Mouse (Mus musculus) hematopoietic stem cell, adult 5-6 weeks (primary cell): Measurements from ENCODE around the gene Tec. TPM values are rescaled to one million over a fixed set of nuclear protein-coding genes. Genes with fewer than 3 reads are reported as not detected.

Experiments used
- ATAC-seq, 2 experiments: fragments of 125-278 bp in 1 of 2; replicated peaks in 1 of 2; 2 replicates each; pipeline ENCODE4 v1.8.0; 2016 to 2017; ENCODE audit warnings: inconsistent platforms in 2 of 2, mild to moderate bottlenecking in 2 of 2, moderate number of reproducible peaks in 2 of 2, low read depth in 1 of 2, moderate TSS enrichment in 1 of 2; ENCODE audit not compliant: low FRiP score in 2 of 2, poor library complexity in 2 of 2, severe bottlenecking in 2 of 2, insufficient read depth in 1 of 2, low TSS enrichment in 1 of 2
- total RNA-seq: library from RNA; stranded (forward); fragments of 172-1452, 232-1000 nt; gene quantifications from 2 replicates; pipeline ENCODE4 v1.2.3, GENCODE M21; 2017

Tec gene
- total RNA-seq, 1 experiment from 2014 or later: 38.2 TPM

- no peak for ATAC-seq
Measured at GRCm38 (mm10) chr5:72743103-72743502, 125.2 kb downstream of the Tec start.

- ATAC-seq: no peak
Measured at GRCm38 (mm10) chr5:72736868-72737267, 131.4 kb downstream of the Tec start.

- ATAC-seq: 0 out of 4 replicates have a peak, but pooled peaks of 1 of the 2 experiments have one; percentile 7
Measured at GRCm38 (mm10) chr5:72736437-72736836, 131.8 kb downstream of the Tec start.

- no peak for ATAC-seq
Measured at GRCm38 (mm10) chr5:72735763-72736162, 132.5 kb downstream of the Tec start.

GRCm38 (mm10) chr5:72732885-72733284, 135.4 kb downstream of the Tec start:
- ATAC-seq: no peak

DNA sequence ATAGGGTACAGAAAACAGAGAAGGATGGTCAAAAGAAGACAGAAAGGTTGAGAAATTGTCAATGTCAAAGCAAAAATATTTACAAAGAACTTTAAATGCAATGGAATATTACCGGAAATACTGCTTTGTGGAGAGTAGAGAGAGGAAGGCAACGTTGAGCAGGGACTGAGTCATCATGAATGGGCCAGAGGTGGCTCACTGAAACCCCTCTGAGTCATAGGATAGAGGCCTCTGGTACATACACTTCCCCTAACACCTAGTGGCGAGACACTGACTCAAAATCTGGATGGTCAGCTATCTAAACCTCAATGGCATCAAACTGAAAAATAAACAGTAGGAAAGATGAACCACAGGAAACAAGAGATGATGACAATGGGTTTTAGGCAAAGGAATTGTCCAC, 142.9 kb downstream of the Tec start:
- no peak for ATAC-seq

- ATAC-seq: 0 out of 4 replicates have a peak, but pooled peaks of 1 of the 2 experiments have one; percentile 30
Measured at GRCm38 (mm10) chr5:72723429-72723828, 144.9 kb downstream of the Tec start.

- no peak for ATAC-seq
Measured at GRCm38 (mm10) chr5:72720587-72720986, 147.7 kb downstream of the Tec start.

- ATAC-seq: peak; percentile 53 to 74; a peak in 3 of 4 replicates
Measured at GRCm38 (mm10) chr5:72710572-72711278, 157.6 kb downstream of the Tec start.

DNA sequence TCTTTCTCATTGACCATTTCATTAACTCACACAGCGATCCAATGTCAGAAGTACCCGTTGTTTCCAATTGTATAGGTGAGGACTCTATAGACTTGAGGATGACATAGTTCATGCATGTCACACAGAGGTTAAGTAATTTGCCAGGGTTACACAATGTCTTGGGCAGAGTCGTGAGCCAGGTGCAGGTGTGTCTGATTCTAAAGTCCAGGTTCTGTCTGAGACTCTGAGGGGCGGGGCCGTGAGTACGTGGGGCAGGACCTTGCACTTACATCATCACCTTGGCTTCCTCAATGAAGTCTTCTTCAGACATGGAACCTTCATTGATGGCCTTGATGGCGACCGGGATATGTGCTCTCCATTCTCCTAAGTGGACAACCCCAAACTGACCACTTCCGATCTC, 158.3 kb downstream of the Tec start:
- peak in 1 of 2 experiments; percentile 21; a peak in 1 of 4 replicates for ATAC-seq

DNA sequence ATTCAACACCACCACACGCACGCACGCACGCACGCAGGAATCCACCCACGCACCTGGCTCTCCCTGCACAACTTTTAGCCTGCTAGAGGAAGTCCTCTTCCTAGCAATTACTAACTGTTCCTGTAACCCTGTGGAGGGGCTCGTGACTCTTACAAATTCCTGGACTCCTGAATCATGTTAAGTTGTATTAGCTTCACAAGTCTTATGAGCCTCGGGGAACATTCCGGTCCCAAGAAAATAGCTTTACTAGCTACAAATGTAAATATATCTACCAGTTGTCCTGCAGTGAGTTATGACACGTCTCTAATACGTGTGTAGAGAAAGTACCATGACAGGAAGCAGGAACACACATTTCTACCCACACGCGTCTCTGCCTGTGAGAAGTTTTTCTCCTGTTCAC, 158.8 kb downstream of the Tec start:
- no peak for ATAC-seq

DNA sequence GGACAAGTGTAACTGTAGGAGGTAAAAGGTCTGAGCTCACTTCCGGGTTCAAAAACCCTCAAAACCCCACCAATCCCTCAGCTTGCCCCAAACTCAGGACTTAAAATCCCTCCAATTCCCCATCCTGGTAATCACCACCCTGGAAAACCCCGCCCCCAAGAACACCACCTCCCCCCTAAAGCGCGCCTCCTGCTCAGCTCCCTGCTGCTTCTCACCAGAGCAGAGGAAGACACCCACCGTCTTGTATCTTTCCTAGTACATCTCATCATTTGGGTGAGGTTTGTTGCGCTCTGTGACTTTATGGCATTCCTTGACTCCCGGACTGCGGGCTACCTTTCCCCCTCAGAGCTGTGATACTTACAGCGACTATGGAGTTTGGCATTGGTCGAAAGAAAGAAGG, 161.6 kb downstream of the Tec start:
- ATAC-seq: no peak

DNA sequence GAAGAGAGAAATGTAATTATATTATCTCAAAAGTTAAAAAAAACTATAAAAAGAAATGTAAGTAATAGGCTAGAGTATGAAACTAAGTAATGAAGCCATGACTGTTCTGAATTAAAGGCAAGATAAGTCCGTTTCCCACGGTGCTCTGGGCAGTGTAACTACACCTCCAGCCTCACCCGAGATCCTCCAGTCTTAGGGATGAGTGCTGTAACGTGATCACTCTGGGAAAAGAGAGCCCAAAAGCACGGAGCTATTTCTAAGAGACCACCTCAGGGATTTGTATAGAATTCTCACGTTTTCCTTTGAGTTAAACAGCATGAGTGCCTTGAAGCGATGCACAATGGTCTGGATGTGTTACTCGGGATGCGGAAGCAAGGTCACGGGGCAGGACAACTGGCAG, 162.2 kb downstream of the Tec start:
- ATAC-seq: no peak

Other genes with a start within 250 kb of the Tec start
- gene Cnga1, start 224.2 kb downstream of the Tec start, total RNA-seq: 0.05 and 0.13 TPM in 2 replicates
- 0.20 TPM in 1 of 2 replicates, not detected in the other for gene Nipal1, start 220.7 kb downstream of the Tec start, total RNA-seq
- gene Txk, start 115.7 kb downstream of the Tec start, total RNA-seq: 1.4 and 1.9 TPM in 2 replicates
- gene Slain2, start 45.8 kb upstream of the Tec start, total RNA-seq: 40.2 and 51.7 TPM in 2 replicates
- gene Gm10135, start 106.2 kb upstream of the Tec start, total RNA-seq: not detected in 2 replicates
- not detected in 2 replicates for gene Slc10a4, start 138.4 kb upstream of the Tec start, total RNA-seq